Comparison of ENCODE assay signal across 8 mouse cellular contexts in the genomic region with DNA sequence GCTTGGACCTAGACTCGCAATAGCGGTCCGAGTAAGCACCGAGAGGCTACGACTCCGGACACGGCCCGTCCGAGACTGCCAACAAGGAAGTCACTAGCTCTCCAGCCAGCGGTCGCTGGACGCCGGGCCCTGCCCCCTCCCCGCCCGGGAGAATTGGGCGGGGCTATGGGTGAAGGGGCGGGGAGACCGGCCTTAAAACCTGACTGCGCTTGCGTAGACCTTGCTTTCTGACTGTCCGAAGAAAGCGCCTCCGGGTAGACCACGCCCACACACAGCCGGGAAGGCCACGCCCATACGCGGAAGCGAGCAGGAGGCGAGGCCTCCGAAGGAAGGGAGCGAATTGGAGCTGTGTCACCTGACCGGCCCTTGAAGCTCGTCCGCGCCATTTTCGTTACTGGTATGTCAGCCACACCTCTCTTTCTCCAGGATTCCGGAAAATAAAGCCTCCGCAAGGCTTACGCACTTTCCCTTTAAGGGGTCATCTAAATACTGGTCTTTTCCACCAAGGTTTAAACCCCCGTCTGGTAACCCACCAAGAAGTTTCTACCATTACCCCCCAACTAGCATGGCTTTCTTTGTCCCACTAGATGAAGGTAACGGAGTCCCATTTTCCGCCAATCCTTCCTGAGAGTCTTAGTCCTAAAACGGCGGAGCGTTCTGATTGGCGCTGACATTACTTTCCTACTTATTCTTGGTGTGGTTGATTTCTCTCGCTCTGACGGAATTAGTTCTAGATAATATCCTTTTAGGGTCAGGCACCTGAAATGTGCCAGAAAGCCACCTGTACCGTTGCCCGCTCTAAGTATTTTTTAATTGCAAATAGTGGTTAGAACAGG. TPM values are rescaled to one million over a fixed set of nuclear protein-coding genes. Genes with fewer than 3 reads are reported as not detected.
DNase-seq lines count a peak whose midpoint lies in the region; ATAC-seq and TF ChIP-seq lines count a peak whose summit lies in the region.

Gene Skap2 (minus strand): TSS at position 141 of the 836 bp plus-strand sequence.

- no peaks in the 10 kb centered on the region for H3K36me3 ChIP-seq in forebrain, embryonic 10.5 days (replicated peaks)
- no peaks in the 10 kb centered on the region for H3K36me3 ChIP-seq in heart, embryonic 15.5 days
- H3K36me3 ChIP-seq in liver, embryonic 14.5 days (replicated peaks; ENCODE audit: control insufficient read depth, insufficient read depth, low read depth), result no peaks in the 10 kb centered on the region
- no peaks in the 10 kb centered on the region for H3K36me3 ChIP-seq in neural tube, embryonic 11.5 days (ENCODE audit: control insufficient read depth, insufficient read depth, low read length)
- no peaks in the 10 kb centered on the region for H3K36me3 ChIP-seq in stomach, postnatal 0 days (ENCODE audit: control insufficient read depth, insufficient read depth, low read length)

- peak within 1 kb of the TSS; percentile 74 for H3K4me3 ChIP-seq in forebrain, embryonic 10.5 days
- peak within 1 kb of the TSS; percentile 77 for H3K4me3 ChIP-seq in heart, embryonic 15.5 days
- peak within 1 kb of the TSS; percentile 58 to 77 for H3K4me3 ChIP-seq in liver, embryonic 14.5 days (ENCODE audit: insufficient read depth in 1 of 2, low read depth in 2 of 2, low read length in 2 of 2)
- peak within 1 kb of the TSS; percentile 70 for H3K4me3 ChIP-seq in neural tube, embryonic 11.5 days (ENCODE audit: low read depth, low read length)
- peak within 1 kb of the TSS; percentile 63 for H3K4me3 ChIP-seq in stomach, postnatal 0 days (ENCODE audit: low read depth, low read length)

- TF ChIP-seq CTCF in liver, embryonic 14.5 days (IDR thresholded peaks at IDR 0.05; ENCODE audit: low read depth), result no peak
- no peak for TF ChIP-seq CTCF in stomach, postnatal 0 days (IDR thresholded peaks at IDR 0.05; ENCODE audit: low read depth)

- peak; percentile 97 for ATAC-seq in CD4-positive, CD25-positive, alpha-beta regulatory T cell, adult 4 months
- peak; percentile 99 for ATAC-seq in heart, embryonic 15.5 days (replicated peaks; ENCODE audit: insufficient number of reproducible peaks, insufficient read depth, low FRiP score, low read depth)
- ATAC-seq in liver, embryonic 14.5 days (ENCODE audit: insufficient read depth), result peak; percentile 95
- ATAC-seq in neural tube, embryonic 11.5 days (ENCODE audit: insufficient read depth, low FRiP score, low TSS enrichment), result peak; percentile 93
- peak; percentile 99 for ATAC-seq in stomach, postnatal 0 days (ENCODE audit: low FRiP score, low TSS enrichment)

- under 1% methylated on average over 51 of the region's 51 CpGs for WGBS in forebrain, embryonic 10.5 days
- WGBS in heart, embryonic 15.5 days, result under 1% methylated on average over 51 of the region's 51 CpGs
- under 1% methylated on average over 51 of the region's 51 CpGs for WGBS in liver, embryonic 14.5 days (ENCODE audit: insufficient replicate concordance)
- WGBS in neural tube, embryonic 11.5 days, result under 1% methylated on average over 51 of the region's 51 CpGs
- under 1% methylated on average over 51 of the region's 51 CpGs for WGBS in stomach, postnatal 0 days

- H3K27ac ChIP-seq in forebrain, embryonic 10.5 days, result peak within 1 kb of the TSS; percentile 87
- H3K27ac ChIP-seq in heart, embryonic 15.5 days, result peak within 1 kb of the TSS; percentile 57
- H3K27ac ChIP-seq in liver, embryonic 14.5 days, result no peak within 1 kb of the TSS
- peak within 1 kb of the TSS; percentile 51; the same call in 1 of the 2 replicates for H3K27ac ChIP-seq in neural tube, embryonic 11.5 days (ENCODE audit: low read depth, low read length)
- H3K27ac ChIP-seq in stomach, postnatal 0 days (replicated peaks), result no peak within 1 kb of the TSS; the same call in 1 of the 2 replicates

- H3K27me3 ChIP-seq in forebrain, embryonic 10.5 days (ENCODE audit: poor library complexity, severe bottlenecking), result peaks cover 48% of the 10 kb centered on the region
- H3K27me3 ChIP-seq in heart, embryonic 15.5 days, result peaks cover 38% of the 10 kb centered on the region
- H3K27me3 ChIP-seq in liver, embryonic 14.5 days (ENCODE audit: control insufficient read depth, insufficient read depth, low read length), result peaks cover 10% of the 10 kb centered on the region
- H3K27me3 ChIP-seq in neural tube, embryonic 11.5 days (ENCODE audit: control insufficient read depth, insufficient read depth, low read length), result no peaks in the 10 kb centered on the region
- no peaks in the 10 kb centered on the region for H3K27me3 ChIP-seq in stomach, postnatal 0 days (ENCODE audit: control insufficient read depth, insufficient read depth, low read length)

- no peaks in the 10 kb centered on the region for H3K9me3 ChIP-seq in forebrain, embryonic 10.5 days
- no peaks in the 10 kb centered on the region for H3K9me3 ChIP-seq in heart, embryonic 15.5 days (replicated peaks)
- no peaks in the 10 kb centered on the region for H3K9me3 ChIP-seq in liver, embryonic 14.5 days (ENCODE audit: control insufficient read depth, low read length)
- H3K9me3 ChIP-seq in neural tube, embryonic 11.5 days (ENCODE audit: control insufficient read depth, low read length), result no peaks in the 10 kb centered on the region
- no peaks in the 10 kb centered on the region for H3K9me3 ChIP-seq in stomach, postnatal 0 days (ENCODE audit: control insufficient read depth, low read length)

- DNase-seq in c-Kit-negative CD71-positive TER-119-positive erythroid progenitor cells, embryonic 14.5 days (ENCODE audit: low read depth, low spot score), result peak; percentile 84
- peak; percentile 100 for DNase-seq in forebrain, embryonic 10.5 days (ENCODE audit: extremely low spot score, low spot score)
- peak; percentile 99 to 100 for DNase-seq in kidney, postnatal 25 days
- DNase-seq in liver, embryonic 14.5 days (ENCODE audit: low read depth in 3 of 3, low spot score in 3 of 3), result peak; percentile 92 to 94 (median 93)
- peak; percentile 99 for DNase-seq in neural tube, embryonic 11.5 days (ENCODE audit: low spot score)
- peak; percentile 99 for DNase-seq in stomach, postnatal 0 days (ENCODE audit: low spot score)

- H3K9ac ChIP-seq in heart, embryonic 15.5 days, result peak within 1 kb of the TSS; percentile 52
- peak within 1 kb of the TSS; percentile 45 for H3K9ac ChIP-seq in liver, embryonic 14.5 days (replicated peaks)
- H3K9ac ChIP-seq in neural tube, embryonic 11.5 days (ENCODE audit: low read length), result peak within 1 kb of the TSS; percentile 51
- H3K9ac ChIP-seq in stomach, postnatal 0 days (ENCODE audit: low read length), result peak within 1 kb of the TSS; percentile 60

- H3K4me1 ChIP-seq in forebrain, embryonic 10.5 days, result peaks cover 14% of the 10 kb centered on the region
- peaks cover 3% of the 10 kb centered on the region for H3K4me1 ChIP-seq in heart, embryonic 15.5 days (replicated peaks)
- H3K4me1 ChIP-seq in liver, embryonic 14.5 days (replicated peaks; ENCODE audit: control insufficient read depth in 2 of 2, insufficient read depth in 2 of 2, low read length in 1 of 2), result peaks cover 7 to 8% of the 10 kb centered on the region in 2 experiments
- peaks cover 28% of the 10 kb centered on the region for H3K4me1 ChIP-seq in neural tube, embryonic 11.5 days (ENCODE audit: control insufficient read depth, insufficient read depth, low read length)
- no peaks in the 10 kb centered on the region for H3K4me1 ChIP-seq in stomach, postnatal 0 days (replicated peaks; ENCODE audit: control insufficient read depth, insufficient read depth)

- peak within 1 kb of the TSS; percentile 87 for H3K4me2 ChIP-seq in heart, embryonic 15.5 days
- peak within 1 kb of the TSS; percentile 88 for H3K4me2 ChIP-seq in liver, embryonic 14.5 days (ENCODE audit: low read depth)
- H3K4me2 ChIP-seq in neural tube, embryonic 11.5 days (ENCODE audit: low read depth), result peak within 1 kb of the TSS; percentile 58
- H3K4me2 ChIP-seq in stomach, postnatal 0 days (replicated peaks; ENCODE audit: low read depth), result peak within 1 kb of the TSS; percentile 76

- TF ChIP-seq EP300 in liver, embryonic 14.5 days (IDR thresholded peaks at IDR 0.05; ENCODE audit: low read depth), result no peak
- no peak for TF ChIP-seq EP300 in stomach, postnatal 0 days (optimal IDR thresholded peaks at IDR 0.05)

RNA-seq across cellular contexts. Expression of gene Skap2, which starts in this region (rescaled TPM):
- polyA plus RNA-seq in CD4-positive, CD25-positive, alpha-beta regulatory T cell, adult 4 months (2017; shearing (Covaris generic)), result 10 to 100 TPM; 18.8 to 22.7 TPM
- 7.7 and 9.0 TPM in 2 replicates for polyA plus RNA-seq in forebrain, embryonic 10.5 days (2016; fragmentation: Nextera tagmentation; extraction: Ambion mirVana)
- polyA plus RNA-seq in heart, embryonic 15.5 days (2015; fragmentation: Nextera tagmentation; extraction: Ambion mirVana), result 13.5 and 21.8 TPM in 2 replicates
- polyA plus RNA-seq in liver, embryonic 14.5 days (2012; rRNA removed), result 5.4 and 10.1 TPM in 2 replicates
- polyA plus RNA-seq in liver, embryonic 14.5 days (2014; fragmentation: Nextera tagmentation; extraction: Ambion mirVana), result 18.4 and 19.4 TPM in 2 replicates
- 70.1 and 71.8 TPM in 2 replicates for polyA plus RNA-seq in neural tube, embryonic 11.5 days (2014; fragmentation: Nextera tagmentation; extraction: Ambion mirVana)
- polyA plus RNA-seq in stomach, postnatal 0 days (2015; fragmentation: Nextera tagmentation; extraction: Ambion mirVana), result 26.8 and 27.3 TPM in 2 replicates

Comparison
In these comparisons a context has a peak if more than half of its experiments do, and no peak if none do; other contexts are left out.
1. H3K27ac ChIP-seq: peak in forebrain, embryonic 10.5 days (single experiment), heart, embryonic 15.5 days (single experiment) and neural tube, embryonic 11.5 days (single experiment); none in liver, embryonic 14.5 days (single experiment) and stomach, postnatal 0 days (single experiment).
2. Peak in every context shown above with its lines, with median percentiles within 50 percentile points of each other: ATAC-seq, DNase-seq, H3K4me3 ChIP-seq, H3K4me2 ChIP-seq and H3K9ac ChIP-seq.